Mouse (Mus musculus): ENCODE results near the gene Ddr2. TPM values are rescaled to one million over a fixed set of nuclear protein-coding genes. Genes with fewer than 3 reads are reported as not detected.

Gene Ddr2
- polyA plus RNA-seq, 1 experiment from 2014 or later = 1.4 TPM

DNA sequence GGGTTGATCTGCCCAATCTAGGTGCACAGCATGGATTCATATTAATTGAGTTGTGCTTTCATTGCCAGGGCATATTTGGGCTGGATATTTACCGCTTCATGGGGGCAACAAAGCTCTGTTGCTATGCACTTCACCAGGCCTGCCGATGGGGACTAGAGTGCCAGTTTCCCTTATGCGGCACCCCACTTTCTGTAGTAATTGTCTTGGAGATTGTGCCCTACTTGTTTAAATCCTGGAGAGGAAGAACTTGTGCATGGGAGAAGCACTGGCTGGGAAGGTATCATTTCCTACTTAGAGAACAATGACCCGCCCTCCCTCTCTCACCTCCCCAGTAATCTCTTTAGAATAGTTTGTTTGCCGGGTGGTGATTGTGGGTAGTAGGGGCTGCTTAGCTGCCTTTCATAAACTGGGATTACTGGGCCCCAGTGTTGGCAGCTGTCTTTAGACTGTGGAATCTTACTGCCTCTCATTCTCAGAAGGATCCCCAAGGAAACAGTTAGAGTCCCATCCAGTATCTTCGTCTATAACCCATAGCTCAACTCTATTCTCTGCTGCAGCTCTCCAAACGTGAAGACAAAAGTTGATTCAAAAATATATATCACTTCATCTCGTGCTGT, 182.7 kb downstream of the Ddr2 start:
- TF ChIP-seq CTCF (IDR thresholded peaks at IDR 0.05; ENCODE audit: low read depth) (no peak), EP300 (IDR thresholded peaks at IDR 0.05; ENCODE audit: low read depth) (no peak)
- H3K27ac ChIP-seq (ENCODE audit: low read depth) = no peak overlapping the region
- no peak overlapping the region for H3K4me3 ChIP-seq (ENCODE audit: low read depth, low read length)

DNA sequence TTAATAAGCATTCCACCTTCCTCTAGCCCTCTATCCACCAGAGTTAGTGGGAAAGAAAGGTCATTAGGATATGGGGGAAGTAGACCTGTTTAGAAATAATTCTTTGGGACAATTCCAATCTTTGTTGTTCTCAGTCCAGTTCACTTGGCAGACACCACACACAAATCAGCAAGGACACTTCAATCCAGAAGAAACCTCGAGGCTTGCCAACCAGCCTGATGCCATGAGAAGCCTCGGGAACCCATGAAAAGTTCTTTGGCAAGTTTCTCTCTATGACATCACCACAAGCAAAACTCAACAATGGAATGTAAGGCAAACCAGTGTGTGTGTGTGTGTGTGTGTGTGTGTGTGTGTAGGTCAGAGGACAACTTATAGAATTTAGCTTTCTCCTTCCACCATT, 186.0 kb downstream of the Ddr2 start:
- Histone ChIP-seq H3K9ac (replicated peaks) (no peak overlapping the region), H3K36me3 (replicated peaks; ENCODE audit: insufficient read depth, low read length) (no peaks in the 10 kb centered on the region), H3K4me3 (ENCODE audit: low read depth, low read length) (no peak overlapping the region), H3K27me3 (ENCODE audit: insufficient read depth, low read length) (no peaks in the 10 kb centered on the region), H3K9me3 (ENCODE audit: low read length) (no peaks in the 10 kb centered on the region), H3K4me2 (ENCODE audit: low read depth, low read length) (no peak overlapping the region), H3K4me1 (ENCODE audit: insufficient read depth) (0 out of 2 replicates have a peak, but pooled peaks cover under 1% of the 10 kb centered on the region), H3K27ac (ENCODE audit: low read depth) (no peak overlapping the region)
- TF ChIP-seq EP300 (IDR thresholded peaks at IDR 0.05; ENCODE audit: low read depth) (no peak), CTCF (IDR thresholded peaks at IDR 0.05; ENCODE audit: low read depth) (no peak)
- DNase-seq (no peak), ATAC-seq (no peak)
- 66% methylated on average over 2 of the region's 2 CpGs for WGBS (ENCODE audit: insufficient replicate concordance)

More for the DNA sequence above, 182.7 kb downstream of the Ddr2 start:
- H3K4me1 ChIP-seq (ENCODE audit: insufficient read depth) = no peaks in the 10 kb centered on the region
- H3K9me3 ChIP-seq (ENCODE audit: low read length) = no peaks in the 10 kb centered on the region
- DNase-seq (no peak), ATAC-seq (no peak)
- no peak overlapping the region for H3K9ac ChIP-seq (replicated peaks)
- H3K36me3 ChIP-seq (replicated peaks; ENCODE audit: insufficient read depth, low read length) = no peaks in the 10 kb centered on the region
- no peaks in the 10 kb centered on the region for H3K27me3 ChIP-seq (ENCODE audit: insufficient read depth, low read length)
- WGBS (ENCODE audit: insufficient replicate concordance) = 58% methylated on average over 8 of the region's 8 CpGs
- H3K4me2 ChIP-seq (ENCODE audit: low read depth, low read length) = no peak overlapping the region

Other genes starting within 250 kb of the Ddr2 start
- gene Ccdc190, start 182.1 kb downstream of the Ddr2 start, polyA plus RNA-seq (2015; fragmentation: Nextera tagmentation; extraction: Ambion mirVana) = not detected in 2 replicates
- gene Hsd17b7, start 141.5 kb downstream of the Ddr2 start, polyA plus RNA-seq (2015; fragmentation: Nextera tagmentation; extraction: Ambion mirVana) = 20.8 and 25.7 TPM in 2 replicates
- 19.6 and 22.3 TPM in 2 replicates for gene Uap1, start 64.2 kb upstream of the Ddr2 start, polyA plus RNA-seq (2015; fragmentation: Nextera tagmentation; extraction: Ambion mirVana)
- 3.3 and 3.4 TPM in 2 replicates for gene Uhmk1, start 104.6 kb upstream of the Ddr2 start, polyA plus RNA-seq (2015; fragmentation: Nextera tagmentation; extraction: Ambion mirVana)
- not detected in 2 replicates for gene Sh2d1b2, start 122.0 kb upstream of the Ddr2 start, polyA plus RNA-seq (2015; fragmentation: Nextera tagmentation; extraction: Ambion mirVana)
- 0.31 and 0.46 TPM in 2 replicates for gene Sh2d1b1, start 166.6 kb upstream of the Ddr2 start, polyA plus RNA-seq (2015; fragmentation: Nextera tagmentation; extraction: Ambion mirVana)
- gene Gm7694, start 195.6 kb upstream of the Ddr2 start, polyA plus RNA-seq (2015; fragmentation: Nextera tagmentation; extraction: Ambion mirVana) = 2.0 and 2.7 TPM in 2 replicates
- gene Spata46, start 198.0 kb upstream of the Ddr2 start, polyA plus RNA-seq (2015; fragmentation: Nextera tagmentation; extraction: Ambion mirVana) = 0.24 and 0.48 TPM in 2 replicates

Measured in liver, postnatal 0 days (tissue).